Comparison of ENCODE assay signal across 25 mouse cellular contexts in the genomic region with DNA sequence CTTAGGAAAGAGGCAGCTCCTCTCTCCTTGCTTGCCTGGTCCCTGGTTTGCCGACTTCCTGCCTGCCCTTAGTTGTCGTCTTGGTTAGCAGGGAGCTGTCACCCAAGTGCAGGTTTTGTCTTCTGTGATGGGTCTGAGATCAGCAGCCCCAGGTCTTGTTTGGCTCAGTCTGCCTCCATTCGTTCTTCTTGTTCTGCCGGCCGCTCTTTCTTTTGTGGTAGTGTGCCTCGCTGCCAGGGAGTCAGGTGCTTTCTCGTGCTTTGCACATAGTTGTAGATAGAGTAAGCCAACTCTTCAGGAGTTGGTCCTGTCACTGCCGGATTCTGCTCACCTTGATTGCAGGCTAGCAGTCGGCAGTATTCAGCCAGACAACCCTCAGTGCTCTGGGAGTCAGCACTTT.
"Had no signal": no experiment of that assay in that cellular context is flagged by ENCODE, and none has a peak within 500 bp of the region (broad histone marks: within the 10 kb centered on the region; RNA-seq: fewer than 3 reads in every experiment).

No protein-coding gene starts in this region.

- H3K4me3 ChIP-seq: heart, adult 2 months; heart, embryonic 13.5 days; heart, embryonic 15.5 days; hindbrain, embryonic 10.5 days; hindbrain, embryonic 12.5 days; intestine, embryonic 15.5 days; kidney, embryonic 15.5 days; left cerebral cortex, adult 2 months; limb, embryonic 10.5 days; limb, embryonic 12.5 days; liver, embryonic 13.5 days; liver, embryonic 15.5 days had no signal

- ATAC-seq: hindbrain, embryonic 16.5 days; intestine, embryonic 15.5 days; intestine, postnatal 0 days had no signal

- H3K27ac ChIP-seq: heart, adult 2 months; heart, embryonic 13.5 days; heart, embryonic 15.5 days; hindbrain, embryonic 10.5 days; hindbrain, embryonic 12.5 days; hindbrain, embryonic 14.5 days; intestine, embryonic 15.5 days; kidney, embryonic 15.5 days; kidney, postnatal 0 days; left cerebral cortex, adult 2 months; limb, embryonic 10.5 days; limb, embryonic 12.5 days; liver, embryonic 13.5 days; liver, embryonic 15.5 days had no signal

- DNase-seq: gastrocnemius, postnatal 10 days; gastrocnemius, postnatal 25 days; heart, adult 2 months; heart, postnatal 14 days; heart, postnatal 36 days; kidney, adult 2 months; kidney, adult 9 months; kidney, postnatal 14 days; kidney, postnatal 36 days; liver; liver, embryonic 13.5 days had no signal
